Mouse (Mus musculus) cerebellum, adult 11 months (tissue): ENCODE results near the gene Zfand5.

Source experiments
- DNase-seq: peaks from one replicate; pipeline ENCODE4 v3.0.0; 2022

The Zfand5 gene

DNA sequence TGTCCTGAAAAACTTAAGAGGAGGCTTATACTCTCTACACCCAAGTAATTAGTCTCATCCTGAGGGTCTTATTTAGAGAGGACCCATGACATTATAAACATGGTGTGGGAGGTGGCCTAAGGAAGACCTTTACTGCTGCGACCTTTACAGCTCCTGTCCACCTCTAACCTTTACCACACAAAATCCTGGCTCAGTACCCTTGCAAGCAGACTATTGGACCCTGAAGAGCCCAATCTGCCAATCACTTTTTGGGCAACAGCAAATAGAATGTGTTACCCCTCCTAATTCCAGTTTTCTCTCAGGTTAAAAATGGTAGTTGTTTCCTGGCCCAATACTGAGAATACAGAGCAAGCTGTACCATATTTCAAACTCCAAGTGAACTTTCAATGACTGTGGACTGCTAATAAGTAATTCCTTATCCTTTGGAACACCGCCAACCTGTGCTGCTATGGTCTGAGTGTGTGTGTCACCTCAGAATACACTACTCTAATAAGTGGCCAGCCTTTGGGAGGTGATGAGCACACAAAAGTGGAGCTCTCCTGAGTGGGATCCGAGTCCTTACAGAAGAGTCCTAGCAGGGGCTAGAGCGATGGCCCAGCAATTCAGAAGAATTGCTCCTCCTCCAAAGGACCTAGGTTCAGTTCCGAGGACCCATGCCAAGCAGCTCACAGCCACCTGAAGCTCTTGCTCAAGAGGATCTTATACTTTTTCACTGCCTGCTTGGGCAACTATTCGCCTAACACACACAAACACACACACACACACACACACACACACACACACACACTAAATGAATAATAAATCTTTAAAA lies 58.4 kb downstream of the Zfand5 start:
- no peak for DNase-seq

DNA sequence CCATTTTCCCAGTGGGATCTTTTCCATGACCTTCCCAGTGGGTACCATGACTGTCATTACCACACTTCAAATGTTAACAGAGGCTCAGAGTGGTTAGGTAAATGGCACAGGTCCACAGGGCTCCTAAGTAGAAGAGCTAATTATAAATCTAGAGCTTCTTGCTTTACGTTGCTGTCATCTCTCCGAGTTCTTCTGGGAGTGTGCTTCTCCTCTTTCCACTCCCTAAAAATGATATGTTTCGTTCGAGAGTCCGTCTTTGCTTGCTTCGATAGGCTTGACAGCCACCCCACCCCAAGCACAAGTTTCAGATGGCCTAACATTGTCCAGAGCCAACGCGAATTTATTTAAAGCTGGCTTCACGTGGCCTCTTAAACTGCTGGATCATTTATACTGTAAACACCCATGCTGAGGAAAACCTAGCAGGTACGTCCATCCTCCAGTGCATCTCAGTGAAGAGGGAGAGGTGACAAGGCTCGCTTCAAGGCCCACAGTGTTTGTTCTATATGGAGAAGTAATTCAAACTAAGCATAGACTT lies 59.6 kb downstream of the Zfand5 start:
- no peak for DNase-seq
